Mouse (Mus musculus): ENCODE data around the gene Nell2.

Nell2 gene

GRCm38 (mm10) chr15:95085962-95086361 lies 442.4 kb downstream of the Nell2 start:
- DNase-seq (ENCODE audit: low spot score), result no peak

- DNase-seq (ENCODE audit: low spot score), result no peak
Measured at GRCm38 (mm10) chr15:95081654-95082053, 446.7 kb downstream of the Nell2 start.

- DNase-seq (ENCODE audit: low spot score), result no peak
Measured at GRCm38 (mm10) chr15:95075356-95075755, 453.0 kb downstream of the Nell2 start.

- DNase-seq (ENCODE audit: low spot score), result no peak
Measured at GRCm38 (mm10) chr15:95070881-95071280, 457.5 kb downstream of the Nell2 start.

- DNase-seq (ENCODE audit: low spot score), result no peak
Measured at GRCm38 (mm10) chr15:95068799-95069198, 459.6 kb downstream of the Nell2 start.

GRCm38 (mm10) chr15:95068023-95068422 lies 460.3 kb downstream of the Nell2 start:
- DNase-seq (ENCODE audit: low spot score), result no peak

- DNase-seq (ENCODE audit: low spot score), result no peak
Measured at GRCm38 (mm10) chr15:95055081-95055650, 473.2 kb downstream of the Nell2 start.

GRCm38 (mm10) chr15:95049171-95049729 lies 479.1 kb downstream of the Nell2 start:
- no peak for DNase-seq (ENCODE audit: low spot score)

- DNase-seq (ENCODE audit: low spot score), result no peak
Measured at GRCm38 (mm10) chr15:95047486-95047885, 480.9 kb downstream of the Nell2 start.

GRCm38 (mm10) chr15:95044011-95044410 lies 484.3 kb downstream of the Nell2 start:
- DNase-seq (ENCODE audit: low spot score), result no peak

GRCm38 (mm10) chr15:95042437-95042836 lies 485.9 kb downstream of the Nell2 start:
- no peak for DNase-seq (ENCODE audit: low spot score)

GRCm38 (mm10) chr15:95029487-95029875 lies 498.9 kb downstream of the Nell2 start:
- DNase-seq (ENCODE audit: low spot score), result no peak

GRCm38 (mm10) chr15:95028862-95029486 lies 499.4 kb downstream of the Nell2 start:
- DNase-seq (ENCODE audit: low spot score), result no peak
